Comparison of ENCODE assay signal across 31 mouse cellular contexts in the genomic region with DNA sequence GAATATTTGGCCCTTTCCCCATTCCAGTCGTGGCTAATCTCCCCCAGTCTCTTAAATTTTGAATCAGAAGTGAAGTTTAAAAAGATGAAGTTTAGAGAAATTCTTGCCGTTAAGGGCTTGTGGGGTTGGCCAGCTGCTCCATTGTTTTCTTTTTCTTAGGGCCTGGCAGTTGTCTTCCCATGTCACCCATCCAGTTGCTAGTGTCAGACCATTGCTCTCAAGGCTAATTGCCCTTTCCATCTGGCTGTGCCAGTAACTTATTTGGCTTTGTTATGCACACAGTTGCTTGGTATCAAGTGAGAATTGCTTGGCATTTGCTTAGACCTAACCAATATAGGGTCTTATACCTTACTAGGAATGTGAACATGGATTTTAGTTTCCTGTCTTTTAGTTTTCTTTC.
"Had no signal": no experiment of that assay in that cellular context is flagged by ENCODE, and none has a peak within 500 bp of the region (broad histone marks: within the 10 kb centered on the region; RNA-seq: fewer than 3 reads in every experiment).

No protein-coding gene starts in this region.

- H3K4me2 ChIP-seq: limb, embryonic 12.5 days; limb, embryonic 13.5 days; limb, embryonic 15.5 days; liver, embryonic 11.5 days; liver, embryonic 12.5 days; liver, embryonic 13.5 days; liver, embryonic 15.5 days; lung, embryonic 14.5 days; lung, embryonic 15.5 days; midbrain, embryonic 11.5 days; midbrain, embryonic 12.5 days; midbrain, embryonic 13.5 days; midbrain, embryonic 15.5 days; neural tube, embryonic 12.5 days had no signal

- H3K4me1 ChIP-seq: limb, embryonic 10.5 days; limb, embryonic 12.5 days; limb, embryonic 13.5 days; limb, embryonic 15.5 days; liver, embryonic 12.5 days; liver, embryonic 13.5 days; liver, embryonic 15.5 days; lung, embryonic 15.5 days; midbrain, embryonic 10.5 days; midbrain, embryonic 12.5 days; midbrain, embryonic 13.5 days; midbrain, embryonic 15.5 days; neural tube, embryonic 12.5 days had no signal

- H3K36me3 ChIP-seq: limb, embryonic 10.5 days; limb, embryonic 12.5 days; limb, embryonic 13.5 days; limb, embryonic 15.5 days; liver, embryonic 15.5 days; lung, embryonic 15.5 days; midbrain, embryonic 10.5 days; midbrain, embryonic 12.5 days; midbrain, embryonic 13.5 days; midbrain, embryonic 15.5 days; neural tube, embryonic 12.5 days had no signal

- H3K27ac ChIP-seq: limb, embryonic 10.5 days; limb, embryonic 12.5 days; limb, embryonic 13.5 days; limb, embryonic 15.5 days; liver, embryonic 12.5 days; liver, embryonic 13.5 days; liver, embryonic 14.5 days; liver, embryonic 15.5 days; lung, embryonic 15.5 days; macrophage; midbrain, embryonic 10.5 days; midbrain, embryonic 12.5 days; midbrain, embryonic 13.5 days; midbrain, embryonic 15.5 days; neural tube, embryonic 12.5 days had no signal

- H3K4me3 ChIP-seq: limb, embryonic 10.5 days; limb, embryonic 12.5 days; limb, embryonic 13.5 days; limb, embryonic 15.5 days; liver, embryonic 12.5 days; liver, embryonic 13.5 days; liver, embryonic 15.5 days; lung, embryonic 15.5 days; megakaryocyte, embryonic 14.5 days; midbrain, embryonic 10.5 days; midbrain, embryonic 12.5 days; midbrain, embryonic 13.5 days; midbrain, embryonic 15.5 days; neural tube, embryonic 12.5 days had no signal

- H3K9ac ChIP-seq: limb, embryonic 12.5 days; limb, embryonic 13.5 days; limb, embryonic 15.5 days; liver, embryonic 12.5 days; liver, embryonic 13.5 days; liver, embryonic 14.5 days; liver, embryonic 15.5 days; liver, postnatal 0 days; lung, embryonic 14.5 days; lung, embryonic 15.5 days; midbrain, embryonic 12.5 days; midbrain, embryonic 13.5 days; midbrain, embryonic 15.5 days; neural tube, embryonic 12.5 days had no signal

- H3K27me3 ChIP-seq: limb, embryonic 12.5 days; limb, embryonic 13.5 days; limb, embryonic 15.5 days; liver, embryonic 12.5 days; liver, embryonic 13.5 days; liver, embryonic 15.5 days; lung, embryonic 15.5 days; midbrain, embryonic 12.5 days; midbrain, embryonic 13.5 days; midbrain, embryonic 15.5 days; neural tube, embryonic 12.5 days had no signal

- H3K9me3 ChIP-seq: limb, embryonic 10.5 days; limb, embryonic 12.5 days; limb, embryonic 13.5 days; limb, embryonic 15.5 days; liver, embryonic 12.5 days; liver, embryonic 13.5 days; liver, embryonic 15.5 days; lung, embryonic 15.5 days; midbrain, embryonic 10.5 days; midbrain, embryonic 12.5 days; midbrain, embryonic 13.5 days; midbrain, embryonic 15.5 days; neural tube, embryonic 12.5 days had no signal

- DNase-seq: left cerebral cortex, postnatal 4 days; liver; liver, embryonic 13.5 days; liver, postnatal 0 days; lung, adult 18-20 months; lung, adult 2 months; lung, embryonic 14.5 days; lung, postnatal 10 days; lung, postnatal 14 days; lung, postnatal 36 days; lung, postnatal 4 days; midbrain, embryonic 14.5 days had no signal

- ATAC-seq: liver, embryonic 12.5 days; liver, postnatal 0 days; lung, postnatal 0 days; midbrain, embryonic 13.5 days; midbrain, embryonic 15.5 days; midbrain, embryonic 16.5 days had no signal
